Mouse (Mus musculus) cerebral cortex, adult 2 months (tissue): ENCODE results near the gene Cldn7.

Source experiments
- WGBS: fragments of 180-500 bp; shearing (Covaris S2); methylation state at CpG from one replicate; pipeline ENCODE4 v1.1.7; 2018; 5-methylcytosine and 5-hydroxymethylcytosine counted together

The Cldn7 gene

GRCm38 (mm10) chr11:69953267-69953915 lies 11.2 kb upstream of the Cldn7 start:
- 66% methylated on average over 11 of the region's 11 CpGs for WGBS

- 80% methylated on average over 4 of the region's 4 CpGs for WGBS
Observed at GRCm38 (mm10) chr11:69955618-69956017, 9.0 kb upstream of the Cldn7 start.

- WGBS, result 80% methylated on average over 1 of the region's 1 CpGs
Observed at GRCm38 (mm10) chr11:69956218-69956617, 8.4 kb upstream of the Cldn7 start.

- WGBS, result 31% methylated on average over 5 of the region's 5 CpGs
Observed at GRCm38 (mm10) chr11:69960616-69961015, 4.0 kb upstream of the Cldn7 start.

- WGBS, result 47% methylated on average over 5 of the region's 5 CpGs
Observed at GRCm38 (mm10) chr11:69961841-69962240, 2.7 kb upstream of the Cldn7 start.

GRCm38 (mm10) chr11:69965271-69966005 lies 859 bp downstream of the Cldn7 start:
- WGBS, result 4% methylated on average over 49 of the region's 49 CpGs

- WGBS, result 3% methylated on average over 59 of the region's 59 CpGs
Observed at GRCm38 (mm10) chr11:69966006-69966859, 1.7 kb downstream of the Cldn7 start.

- 38% methylated on average over 17 of the region's 17 CpGs for WGBS
Observed at GRCm38 (mm10) chr11:69966860-69967517, 2.4 kb downstream of the Cldn7 start.

- 90% methylated on average over 4 of the region's 4 CpGs for WGBS
Observed at GRCm38 (mm10) chr11:69968793-69969192, 4.2 kb downstream of the Cldn7 start.

GRCm38 (mm10) chr11:69970222-69970621 lies 5.6 kb downstream of the Cldn7 start:
- 86% methylated on average over 6 of the region's 6 CpGs for WGBS

GRCm38 (mm10) chr11:69970775-69971174 lies 6.2 kb downstream of the Cldn7 start:
- 79% methylated on average over 3 of the region's 3 CpGs for WGBS

- WGBS, result 94% methylated on average over 2 of the region's 2 CpGs
Observed at GRCm38 (mm10) chr11:69974907-69975306, 10.3 kb downstream of the Cldn7 start.

GRCm38 (mm10) chr11:69976271-69976670 lies 11.7 kb downstream of the Cldn7 start:
- 78% methylated on average over 4 of the region's 4 CpGs for WGBS

- WGBS, result 1% methylated on average over 16 of the region's 16 CpGs
Observed at GRCm38 (mm10) chr11:69979827-69980195, 15.2 kb downstream of the Cldn7 start.

GRCm38 (mm10) chr11:69980196-69981140 lies 15.9 kb downstream of the Cldn7 start:
- under 1% methylated on average over 43 of the region's 60 CpGs for WGBS

- WGBS, result under 1% methylated on average over 38 of the region's 43 CpGs
Observed at GRCm38 (mm10) chr11:69981141-69981762, 16.7 kb downstream of the Cldn7 start, which contains the start of gene Ctdnep1. Ctdnep1 (plus strand) TSS chr11:69981156.

- 44% methylated on average over 8 of the region's 8 CpGs for WGBS
Observed at GRCm38 (mm10) chr11:69982225-69982624, 17.6 kb downstream of the Cldn7 start, which contains the start of gene Elp5. Elp5 (minus strand) TSS chr11:69982517.

- 10% methylated on average over 5 of the region's 5 CpGs for WGBS
Observed at GRCm38 (mm10) chr11:69982877-69983276, 18.3 kb downstream of the Cldn7 start.

- WGBS, result 63% methylated on average over 4 of the region's 4 CpGs
Observed at GRCm38 (mm10) chr11:69983377-69983776, 18.8 kb downstream of the Cldn7 start.

- WGBS, result 91% methylated on average over 8 of the region's 8 CpGs
Observed at GRCm38 (mm10) chr11:69984431-69984830, 19.9 kb downstream of the Cldn7 start.
